Mouse (Mus musculus) intestine, embryonic 14.5 days (tissue): ENCODE measurements at regions not wholly inside any gene's neighbourhood (a gene's known extent, or its start where the extent isn't known, plus 50 kb on each side); places are given as distances from the start of the nearest gene placed in this dataset.

Experiments
- ATAC-seq: fragments of 200-750 bp; cut with Nextera tagmentation; replicated peaks from 2 replicates; pipeline ENCODE4 v1.8.0; 2017; ENCODE audit warnings: low read depth, moderate number of reproducible peaks, moderate TSS enrichment, moderate library complexity; ENCODE audit not compliant: low FRiP score, low TSS enrichment
- DNase-seq: peaks from one replicate; pipeline ENCODE4 v3.0.0-alpha.2; 2018; ENCODE audit warnings: low spot score
- H3K27ac ChIP-seq: fragments of 300-500 bp; sonication (generic); 2 replicates; pipeline ENCODE4 v1.5.1; 2014; ENCODE audit warnings: low read depth, mild to moderate bottlenecking, control low read depth
- H3K27me3 ChIP-seq: fragments of 300-500 bp; sonication (generic); replicated peaks from 2 replicates; pipeline ENCODE4 v1.6.1; 2014; ENCODE audit warnings: low read length, control low read depth; ENCODE audit not compliant: control insufficient read depth, insufficient read depth
- H3K36me3 ChIP-seq: fragments of 300-500 bp; sonication (generic); 2 replicates; pipeline ENCODE4 v1.6.1; 2014; ENCODE audit warnings: low read length, control low read depth; ENCODE audit not compliant: control insufficient read depth, insufficient read depth
- H3K4me1 ChIP-seq: fragments of 300-500 bp; sonication (generic); replicated peaks from 2 replicates; pipeline ENCODE4 v1.6.1; 2014; ENCODE audit warnings: low read length, control low read depth, mixed read lengths; ENCODE audit not compliant: control insufficient read depth, insufficient read depth
- H3K4me2 ChIP-seq: fragments of 300-500 bp; sonication (generic); 2 replicates; pipeline ENCODE4 v1.6.1; 2014; ENCODE audit warnings: low read length
- H3K4me3 ChIP-seq: fragments of 300-500 bp; sonication (generic); 2 replicates; pipeline ENCODE4 v1.5.1; 2014; ENCODE audit warnings: low read depth, low read length, control low read depth, mixed read lengths
- H3K9ac ChIP-seq: fragments of 300-500 bp; sonication (generic); 2 replicates; pipeline ENCODE4 v1.6.1; 2014; ENCODE audit warnings: mild to moderate bottlenecking, low read length
- H3K9me3 ChIP-seq: fragments of 300-500 bp; sonication (generic); 2 replicates; pipeline ENCODE4 v1.6.1; 2016; ENCODE audit warnings: low read length, control low read depth; ENCODE audit not compliant: control insufficient read depth
- WGBS: fragments of 180-500 bp; shearing (Covaris S2); extraction: QIAGEN DNeasy Blood & Tissue Kit; methylation state at CpG from one replicate; pipeline ENCODE4 v1.1.7; 2014; 5-methylcytosine and 5-hydroxymethylcytosine counted together

- DNase-seq (no peak), ATAC-seq (no peak)
- no peaks in the 10 kb centered on the region for H3K36me3 ChIP-seq
- H3K27ac ChIP-seq = no peak overlapping the region
- no peak overlapping the region for H3K4me3 ChIP-seq
- WGBS = 55% methylated on average over 12 of the region's 12 CpGs
- H3K9ac ChIP-seq = no peak overlapping the region
- H3K4me2 ChIP-seq = no peak overlapping the region
- no peaks in the 10 kb centered on the region for H3K4me1 ChIP-seq
- H3K9me3 ChIP-seq = no peaks in the 10 kb centered on the region
- H3K27me3 ChIP-seq = no peaks in the 10 kb centered on the region
Observed at GRCm38 (mm10) chr3:51108639-51109202, 115.5 kb upstream of the Noct start.

GRCm38 (mm10) chr3:51111241-51111640 lies 113.0 kb upstream of the Noct start:
- Histone ChIP-seq H3K4me3 (no peak overlapping the region), H3K27me3 (no peaks in the 10 kb centered on the region), H3K9ac (no peak overlapping the region), H3K4me2 (no peak overlapping the region), H3K36me3 (no peaks in the 10 kb centered on the region), H3K27ac (no peak overlapping the region), H3K9me3 (no peaks in the 10 kb centered on the region), H3K4me1 (no peaks in the 10 kb centered on the region)
- DNase-seq (no peak), ATAC-seq (no peak)
- WGBS = 94% methylated on average over 11 of the region's 11 CpGs

- no peak overlapping the region for H3K27ac ChIP-seq
- no peak overlapping the region for H3K4me2 ChIP-seq
- 88% methylated on average over 3 of the region's 3 CpGs for WGBS
- no peaks in the 10 kb centered on the region for H3K27me3 ChIP-seq
- DNase-seq (no peak), ATAC-seq (no peak)
- H3K4me1 ChIP-seq = no peaks in the 10 kb centered on the region
- H3K36me3 ChIP-seq = no peaks in the 10 kb centered on the region
- no peak overlapping the region for H3K4me3 ChIP-seq
- no peaks in the 10 kb centered on the region for H3K9me3 ChIP-seq
- H3K9ac ChIP-seq = no peak overlapping the region
Observed at GRCm38 (mm10) chr3:51112351-51112750, 111.9 kb upstream of the Noct start.

- no peaks in the 10 kb centered on the region for H3K27me3 ChIP-seq
- no peak overlapping the region for H3K9ac ChIP-seq
- no peak overlapping the region for H3K27ac ChIP-seq
- DNase-seq = no peak
- WGBS = 85% methylated on average over 2 of the region's 2 CpGs
- H3K36me3 ChIP-seq = no peaks in the 10 kb centered on the region
- H3K4me3 ChIP-seq = no peak overlapping the region
- no peaks in the 10 kb centered on the region for H3K4me1 ChIP-seq
- no peak overlapping the region for H3K4me2 ChIP-seq
- ATAC-seq = no peak
- H3K9me3 ChIP-seq = no peaks in the 10 kb centered on the region
Observed at GRCm38 (mm10) chr3:51115921-51116320, 108.3 kb upstream of the Noct start.

GRCm38 (mm10) chr3:51118706-51119105 lies 105.5 kb upstream of the Noct start:
- H3K4me3 ChIP-seq = no peak overlapping the region
- DNase-seq (no peak), ATAC-seq (no peak)
- no peak overlapping the region for H3K27ac ChIP-seq
- H3K4me1 ChIP-seq = no peaks in the 10 kb centered on the region
- WGBS = 71% methylated on average over 7 of the region's 7 CpGs
- no peak overlapping the region for H3K9ac ChIP-seq
- no peaks in the 10 kb centered on the region for H3K9me3 ChIP-seq
- H3K4me2 ChIP-seq = no peak overlapping the region
- no peaks in the 10 kb centered on the region for H3K27me3 ChIP-seq
- H3K36me3 ChIP-seq = no peaks in the 10 kb centered on the region

GRCm38 (mm10) chr3:51120522-51120921 lies 103.7 kb upstream of the Noct start:
- Histone ChIP-seq H3K36me3 (no peaks in the 10 kb centered on the region), H3K4me3 (no peak overlapping the region), H3K4me2 (no peak overlapping the region), H3K27ac (no peak overlapping the region), H3K4me1 (no peaks in the 10 kb centered on the region), H3K9me3 (no peaks in the 10 kb centered on the region), H3K27me3 (no peaks in the 10 kb centered on the region), H3K9ac (no peak overlapping the region)
- ATAC-seq (no peak), DNase-seq (no peak)
- WGBS = 92% methylated on average over 12 of the region's 12 CpGs

- no peak overlapping the region for H3K4me3 ChIP-seq
- 26% methylated on average over 9 of the region's 9 CpGs for WGBS
- no peak; the same call in 1 of the 2 replicates for ATAC-seq
Observed at GRCm38 (mm10) chr3:51121703-51122540, 102.3 kb upstream of the Noct start.

GRCm38 (mm10) chr3:51122541-51122935 lies 101.7 kb upstream of the Noct start:
- H3K27me3 ChIP-seq = no peaks in the 10 kb centered on the region
- ATAC-seq (no peak; the same call in 1 of the 2 replicates), DNase-seq (no peak)
- no peak overlapping the region for H3K9ac ChIP-seq
- no peaks in the 10 kb centered on the region for H3K9me3 ChIP-seq
- no peak overlapping the region for H3K4me2 ChIP-seq
- H3K4me1 ChIP-seq = no peaks in the 10 kb centered on the region
- H3K27ac ChIP-seq = no peak overlapping the region
- WGBS = 96% methylated on average over 1 of the region's 1 CpGs
- H3K36me3 ChIP-seq = no peaks in the 10 kb centered on the region
- H3K4me3 ChIP-seq = no peak overlapping the region

More at GRCm38 (mm10) chr3:51121703-51122540, 102.3 kb upstream of the Noct start:
- no peak overlapping the region for H3K4me2 ChIP-seq
- no peak overlapping the region for H3K27ac ChIP-seq
- no peaks in the 10 kb centered on the region for H3K27me3 ChIP-seq
- peak; percentile 88 for DNase-seq
- H3K4me1 ChIP-seq = no peaks in the 10 kb centered on the region
- no peak overlapping the region for H3K9ac ChIP-seq
- no peaks in the 10 kb centered on the region for H3K36me3 ChIP-seq
- H3K9me3 ChIP-seq = no peaks in the 10 kb centered on the region

- DNase-seq (no peak), ATAC-seq (no peak)
- H3K9me3 ChIP-seq = no peaks in the 10 kb centered on the region
- no peak overlapping the region for H3K4me2 ChIP-seq
- H3K27ac ChIP-seq = no peak overlapping the region
- no peaks in the 10 kb centered on the region for H3K4me1 ChIP-seq
- H3K27me3 ChIP-seq = no peaks in the 10 kb centered on the region
- 86% methylated on average over 1 of the region's 1 CpGs for WGBS
- no peak overlapping the region for H3K4me3 ChIP-seq
- no peak overlapping the region for H3K9ac ChIP-seq
- no peaks in the 10 kb centered on the region for H3K36me3 ChIP-seq
Observed at GRCm38 (mm10) chr3:51127875-51128274, 96.4 kb upstream of the Noct start.
